Mouse (Mus musculus): ENCODE data around the gene Fkbp1a. TPM values are rescaled to one million over a fixed set of nuclear protein-coding genes. Genes with fewer than 3 reads are reported as not detected.
A peak's percentile ranks its signal among the peaks of the same experiment; 100 is the strongest.

Fkbp1a gene
- polyA plus RNA-seq, 1 experiment from 2014 or later, result 178 TPM

DNA sequence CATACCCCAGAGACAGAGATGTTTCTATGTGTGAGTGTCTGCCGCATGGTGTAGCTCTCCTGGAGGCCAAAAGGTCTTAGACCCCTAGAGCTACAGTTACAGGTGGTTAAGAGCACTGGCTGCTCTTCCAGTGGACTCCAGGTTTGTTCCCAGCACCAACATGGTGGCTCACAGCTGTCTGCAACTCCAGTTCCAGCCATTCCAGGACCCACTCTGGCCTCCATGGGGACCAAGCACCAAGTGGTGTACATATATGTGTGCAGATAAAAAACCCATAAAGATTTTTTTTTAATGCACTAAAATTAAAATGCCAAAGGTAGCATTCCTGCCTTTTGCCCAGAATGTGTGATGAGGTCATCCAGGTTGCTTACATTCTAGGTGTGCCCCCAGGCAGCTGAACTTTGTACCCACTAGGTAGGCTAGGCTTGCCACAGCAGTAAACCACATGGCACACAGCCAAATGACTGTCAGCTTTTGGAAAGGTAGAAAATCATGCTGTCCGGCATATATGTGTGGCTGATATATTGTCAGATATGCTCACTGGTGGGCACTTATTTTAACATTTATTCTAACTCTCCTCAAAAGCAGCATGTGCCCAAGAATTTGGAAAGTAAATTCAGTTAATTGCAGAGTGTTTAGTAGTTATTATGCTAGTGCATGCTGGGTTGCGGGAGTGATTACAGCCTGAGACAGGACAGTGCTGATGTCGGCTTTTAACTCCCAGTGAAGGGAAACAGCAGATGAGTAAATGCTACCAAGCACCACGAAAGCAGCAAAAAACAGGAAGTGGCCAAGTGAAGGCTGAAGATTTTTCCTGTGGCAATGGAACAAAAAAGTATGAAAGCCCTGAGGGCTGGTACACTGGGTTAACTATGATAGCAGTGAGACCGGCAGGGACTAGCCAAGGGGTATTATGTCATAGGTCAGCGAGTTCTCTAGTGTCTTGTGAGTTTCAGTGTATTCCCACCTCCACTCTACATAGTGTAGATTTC, 20.9 kb downstream of the Fkbp1a start:
- H3K4me1 ChIP-seq (replicated peaks), result peaks cover 6% of the 10 kb centered on the region; the same call in 1 of the 2 replicates
- ATAC-seq (ENCODE audit: low read depth) (peak; percentile 57), DNase-seq (no peak)
- H3K27me3 ChIP-seq, result no peaks in the 10 kb centered on the region
- H3K36me3 ChIP-seq, result peaks cover 48% of the 10 kb centered on the region
- H3K27ac ChIP-seq, result no peak overlapping the region; the same call in 1 of the 2 replicates
- 65% methylated on average over 7 of the region's 7 CpGs for WGBS (ENCODE audit: insufficient replicate concordance)
- no peak overlapping the region for H3K4me2 ChIP-seq
- no peak overlapping the region for H3K9ac ChIP-seq
- no peak overlapping the region for H3K4me3 ChIP-seq (replicated peaks)
- no peaks in the 10 kb centered on the region for H3K9me3 ChIP-seq (replicated peaks)

DNA sequence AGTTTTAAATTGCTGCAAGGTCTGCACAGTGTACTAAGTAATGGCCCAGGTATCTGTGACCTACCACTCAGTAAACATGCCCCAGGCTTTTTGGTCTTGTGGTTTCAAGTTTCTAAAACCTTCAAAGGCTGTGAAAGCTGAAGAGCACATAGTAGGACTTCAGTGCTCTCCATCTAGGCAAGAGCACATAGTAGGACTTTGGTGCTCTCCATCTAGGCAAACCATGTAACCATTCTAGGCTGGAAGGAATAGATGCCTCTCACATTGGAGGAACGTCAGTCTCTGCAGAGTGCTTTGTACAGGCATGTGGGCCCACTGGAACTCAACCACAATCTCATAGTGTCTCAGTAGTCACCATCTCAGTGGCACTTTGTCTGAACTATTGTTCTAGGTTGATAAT, 21.7 kb downstream of the Fkbp1a start:
- ATAC-seq (ENCODE audit: low read depth) (no peak), DNase-seq (no peak)
- no peak overlapping the region for H3K4me3 ChIP-seq (replicated peaks)
- no peaks in the 10 kb centered on the region for H3K9me3 ChIP-seq (replicated peaks)
- H3K27me3 ChIP-seq, result no peaks in the 10 kb centered on the region
- H3K27ac ChIP-seq, result no peak overlapping the region
- peaks cover 44% of the 10 kb centered on the region for H3K36me3 ChIP-seq
- H3K9ac ChIP-seq, result no peak overlapping the region
- peaks cover 6% of the 10 kb centered on the region; the same call in 1 of the 2 replicates for H3K4me1 ChIP-seq (replicated peaks)
- WGBS (ENCODE audit: insufficient replicate concordance), result 78% methylated on average over 1 of the region's 1 CpGs
- H3K4me2 ChIP-seq, result no peak overlapping the region

DNA sequence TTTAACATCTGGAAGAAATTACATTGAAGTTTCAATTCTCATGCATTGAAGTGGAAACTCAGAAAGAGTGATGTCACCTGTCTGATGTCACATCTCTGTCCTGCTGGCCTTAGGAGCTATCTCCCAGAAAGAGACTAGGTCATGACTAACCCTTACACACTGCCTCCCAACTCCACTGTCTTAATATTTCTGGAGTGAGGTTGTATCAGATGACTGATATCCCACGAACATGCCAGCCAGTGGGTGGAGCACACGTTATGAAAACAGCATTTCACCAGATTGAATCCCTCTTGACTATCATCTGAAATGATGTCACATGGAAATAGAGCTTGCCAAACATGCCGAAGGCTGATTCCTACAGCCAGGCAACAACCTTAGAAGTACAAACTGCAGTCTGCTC, 22.7 kb downstream of the Fkbp1a start:
- Histone ChIP-seq H3K4me2 (no peak overlapping the region), H3K9ac (no peak overlapping the region), H3K4me3 (replicated peaks) (no peak overlapping the region), H3K9me3 (replicated peaks) (no peaks in the 10 kb centered on the region), H3K27me3 (no peaks in the 10 kb centered on the region), H3K36me3 (peaks cover 36% of the 10 kb centered on the region), H3K27ac (no peak overlapping the region), H3K4me1 (replicated peaks) (peaks cover 6% of the 10 kb centered on the region; the same call in 1 of the 2 replicates)
- 49% methylated on average over 3 of the region's 3 CpGs for WGBS (ENCODE audit: insufficient replicate concordance)
- no peak for ATAC-seq (ENCODE audit: low read depth)
- no peak for DNase-seq

GRCm38 (mm10) chr2:151566856-151567255, 24.6 kb downstream of the Fkbp1a start:
- no peaks in the 10 kb centered on the region for H3K27me3 ChIP-seq
- no peak overlapping the region for H3K9ac ChIP-seq
- peaks cover 6% of the 10 kb centered on the region; the same call in 1 of the 2 replicates for H3K4me1 ChIP-seq (replicated peaks)
- no peak overlapping the region for H3K27ac ChIP-seq
- 67% methylated on average over 6 of the region's 6 CpGs for WGBS (ENCODE audit: insufficient replicate concordance)
- ATAC-seq (ENCODE audit: low read depth), result no peak
- no peaks in the 10 kb centered on the region for H3K9me3 ChIP-seq (replicated peaks)
- H3K36me3 ChIP-seq, result peaks cover 18% of the 10 kb centered on the region
- no peak overlapping the region for H3K4me2 ChIP-seq
- no peak for DNase-seq
- no peak overlapping the region for H3K4me3 ChIP-seq (replicated peaks)

DNA sequence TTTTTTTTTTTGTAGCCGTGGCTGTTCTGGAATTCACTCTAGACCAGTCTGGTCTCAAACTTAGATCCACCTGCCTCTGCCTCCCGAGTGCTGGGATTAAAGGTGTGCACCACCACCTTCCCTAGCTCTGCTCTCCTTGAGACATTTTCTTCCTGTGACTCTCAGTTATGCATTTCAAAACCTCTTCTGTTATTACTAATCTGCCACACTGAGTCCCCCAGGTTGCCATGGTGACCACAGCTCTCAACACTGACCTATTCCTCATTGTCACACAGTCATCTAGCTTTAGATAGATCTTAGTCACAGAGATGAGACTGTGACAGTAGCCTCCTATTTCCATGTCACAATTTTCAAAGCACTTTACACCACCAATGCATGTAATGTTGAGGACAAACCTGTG, 27.2 kb downstream of the Fkbp1a start:
- Histone ChIP-seq H3K9me3 (replicated peaks) (no peaks in the 10 kb centered on the region), H3K9ac (no peak overlapping the region), H3K27ac (no peak overlapping the region), H3K27me3 (no peaks in the 10 kb centered on the region), H3K4me1 (replicated peaks) (no peaks in the 10 kb centered on the region), H3K4me2 (no peak overlapping the region), H3K36me3 (0 out of 2 replicates have a peak, but pooled peaks cover 7% of the 10 kb centered on the region), H3K4me3 (replicated peaks) (no peak overlapping the region)
- no peak for DNase-seq
- 59% methylated on average over 2 of the region's 2 CpGs for WGBS (ENCODE audit: insufficient replicate concordance)
- ATAC-seq (ENCODE audit: low read depth), result no peak

GRCm38 (mm10) chr2:151571873-151572700, 29.8 kb downstream of the Fkbp1a start, which contains the start of gene Sdcbp2:
Gene Sdcbp2, plus strand, starts transcription at chr2:151572622.
- WGBS (ENCODE audit: insufficient replicate concordance), result 60% methylated on average over 17 of the region's 17 CpGs
- Histone ChIP-seq H3K27me3 (no peaks in the 10 kb centered on the region), H3K4me3 (replicated peaks) (no peak within 1 kb of the TSS), H3K9me3 (replicated peaks) (no peaks in the 10 kb centered on the region), H3K4me1 (replicated peaks) (peaks cover 14% of the 10 kb centered on the region), H3K4me2 (no peak within 1 kb of the TSS), H3K9ac (no peak within 1 kb of the TSS), H3K36me3 (no peaks in the 10 kb centered on the region), H3K27ac (no peak within 1 kb of the TSS)
- ATAC-seq (ENCODE audit: low read depth), result peak; percentile 31; the same call in 1 of the 2 replicates
- DNase-seq, result no peak

- Histone ChIP-seq H3K9ac (no peak overlapping the region), H3K27me3 (no peaks in the 10 kb centered on the region; the same call in 1 of the 2 replicates), H3K4me1 (replicated peaks) (peaks cover 14% of the 10 kb centered on the region), H3K4me3 (replicated peaks) (no peak overlapping the region), H3K27ac (no peak overlapping the region), H3K9me3 (replicated peaks) (no peaks in the 10 kb centered on the region), H3K4me2 (no peak overlapping the region), H3K36me3 (no peaks in the 10 kb centered on the region)
- ATAC-seq (ENCODE audit: low read depth), result no peak
- DNase-seq, result no peak
- 54% methylated on average over 3 of the region's 3 CpGs for WGBS (ENCODE audit: insufficient replicate concordance)
Observed at GRCm38 (mm10) chr2:151573667-151574066, 31.4 kb downstream of the Fkbp1a start.

DNA sequence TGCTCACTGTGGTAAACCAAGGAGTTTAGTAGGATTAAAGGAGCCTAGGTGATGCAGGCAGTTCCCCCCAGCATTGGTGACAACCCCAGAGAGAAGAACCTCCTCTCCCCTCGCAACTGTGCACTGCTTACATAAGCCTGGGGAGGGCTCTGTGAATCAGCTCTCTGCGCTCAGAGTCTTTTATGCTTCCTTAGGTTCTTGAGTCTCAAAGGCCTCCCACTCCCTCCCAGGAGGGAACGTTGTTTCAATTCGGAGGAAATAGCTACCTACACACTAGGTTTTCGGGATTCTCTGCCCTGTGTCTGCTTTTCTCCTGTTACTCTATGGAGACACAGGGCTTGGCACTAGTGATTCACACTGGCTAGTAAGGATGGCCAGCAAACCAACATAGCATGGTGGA, 32.3 kb downstream of the Fkbp1a start:
- H3K4me3 ChIP-seq (replicated peaks), result no peak overlapping the region
- H3K27me3 ChIP-seq, result no peaks in the 10 kb centered on the region; the same call in 1 of the 2 replicates
- DNase-seq, result no peak
- no peaks in the 10 kb centered on the region for H3K36me3 ChIP-seq
- H3K4me1 ChIP-seq (replicated peaks), result peaks cover 14% of the 10 kb centered on the region
- no peaks in the 10 kb centered on the region for H3K9me3 ChIP-seq (replicated peaks)
- no peak for ATAC-seq (ENCODE audit: low read depth)
- H3K27ac ChIP-seq, result no peak overlapping the region
- WGBS (ENCODE audit: insufficient replicate concordance), result 61% methylated on average over 5 of the region's 5 CpGs
- no peak overlapping the region for H3K4me2 ChIP-seq
- no peak overlapping the region for H3K9ac ChIP-seq

GRCm38 (mm10) chr2:151575119-151575698, 32.9 kb downstream of the Fkbp1a start:
- Histone ChIP-seq H3K4me1 (replicated peaks) (peaks cover 14% of the 10 kb centered on the region), H3K9me3 (replicated peaks) (no peaks in the 10 kb centered on the region), H3K36me3 (no peaks in the 10 kb centered on the region), H3K4me3 (replicated peaks) (peak overlapping the region; percentile 45), H3K27ac (no peak overlapping the region), H3K4me2 (peak overlapping the region; percentile 66), H3K27me3 (no peaks in the 10 kb centered on the region; the same call in 1 of the 2 replicates), H3K9ac (peak overlapping the region; percentile 56)
- no peak for ATAC-seq (ENCODE audit: low read depth)
- 25% methylated on average over 7 of the region's 7 CpGs for WGBS (ENCODE audit: insufficient replicate concordance)
- DNase-seq, result no peak

DNA sequence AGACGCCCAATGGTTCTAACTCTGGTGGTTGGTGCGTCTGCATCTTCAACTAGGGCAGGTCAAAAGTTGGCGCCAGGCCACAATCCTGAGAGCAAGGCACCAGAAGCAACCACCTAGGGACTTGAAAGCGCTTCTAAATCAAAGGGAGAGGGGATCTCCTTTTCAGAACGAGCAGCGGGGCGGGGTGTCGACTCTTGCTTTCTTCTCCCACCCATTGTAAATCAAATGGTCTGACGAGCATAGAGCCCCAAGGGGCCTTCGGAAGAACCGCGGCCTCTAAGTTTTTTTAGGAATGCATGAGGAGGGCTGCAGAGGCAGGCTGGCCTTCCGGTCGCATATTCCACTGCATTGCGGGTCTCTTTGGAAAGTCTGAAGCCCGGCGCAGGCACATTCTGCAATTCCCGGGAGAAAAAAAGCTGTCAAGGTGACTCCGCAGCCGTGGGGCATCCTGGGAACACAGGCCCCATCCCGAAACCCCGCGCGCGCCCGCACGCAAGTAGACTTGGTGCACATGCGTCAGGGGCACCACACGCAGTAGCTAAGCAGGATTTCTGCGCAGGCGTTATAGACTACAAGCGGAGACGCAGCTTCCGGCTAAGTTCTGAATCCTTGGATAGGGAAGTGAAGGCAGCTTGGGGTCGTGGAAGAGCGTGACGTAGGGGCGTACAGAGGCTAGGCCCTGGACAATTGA, 33.6 kb downstream of the Fkbp1a start:
- Histone ChIP-seq H3K9me3 (replicated peaks) (no peaks in the 10 kb centered on the region), H3K27ac (no peak overlapping the region), H3K4me1 (replicated peaks) (peaks cover 14% of the 10 kb centered on the region), H3K27me3 (no peaks in the 10 kb centered on the region; the same call in 1 of the 2 replicates), H3K4me3 (replicated peaks) (peak overlapping the region; percentile 45), H3K9ac (peak overlapping the region; percentile 56), H3K36me3 (no peaks in the 10 kb centered on the region), H3K4me2 (peak overlapping the region; percentile 66)
- ATAC-seq (ENCODE audit: low read depth) (peak; percentile 77), DNase-seq (peak; percentile 46)
- 2% methylated on average over 38 of the region's 38 CpGs for WGBS (ENCODE audit: insufficient replicate concordance)

Data from liver, embryonic 13.5 days (tissue).